Mouse (Mus musculus) E14TG2a.4 (cell line): ENCODE measurements around the gene Runx2.

Experiments
- CTCF ChIP-seq: conservative IDR thresholded peaks from 2 replicates; pipeline ENCODE4 v1.5.1; 2014; ENCODE audit warnings: low read length
- NANOG ChIP-seq: IDR thresholded peaks from 2 replicates; pipeline ENCODE4 v1.6.1; 2014; ENCODE audit warnings: borderline replicate concordance, low read length, mixed read lengths
- POU5F1 ChIP-seq: IDR thresholded peaks from 2 replicates; pipeline ENCODE4 v1.6.1; 2014; ENCODE audit warnings: low read length, borderline replicate concordance

- TF ChIP-seq CTCF (no peak), POU5F1 (no peak), NANOG (no peak)
Observed at GRCm38 (mm10) chr17:44842184-44842583, 27.6 kb upstream of the Runx2 start.
